Mouse (Mus musculus) heart, embryonic 16.5 days (tissue): ENCODE results near the gene Mogat1. TPM values are rescaled to one million over a fixed set of nuclear protein-coding genes. Genes with fewer than 3 reads are reported as not detected.

Experiments
- polyA plus RNA-seq: library from polyadenylated mRNA; unstranded; fragments of >200 nt; fragmentation: Nextera tagmentation; extraction: Ambion mirVana; gene quantifications from 2 replicates; pipeline ENCODE4 v1.2.1, GENCODE M21; 2015

Mogat1 gene
- polyA plus RNA-seq, 1 experiment from 2014 or later = 0.34 TPM

Other genes with a start within 250 kb of the Mogat1 start
- 0.22 and 0.28 TPM in 2 replicates for gene Sgpp2, start 200.6 kb upstream of the Mogat1 start, polyA plus RNA-seq
- 99.0 and 105 TPM in 2 replicates for gene Farsb, start 22.1 kb upstream of the Mogat1 start, polyA plus RNA-seq
- gene BC035947, start 1.2 kb downstream of the Mogat1 start, polyA plus RNA-seq = not detected in 2 replicates
- gene Acsl3, start 146.8 kb downstream of the Mogat1 start, polyA plus RNA-seq = 78.7 and 87.1 TPM in 2 replicates
- 1.8 and 2.2 TPM in 2 replicates for gene Utp14b, start 147.0 kb downstream of the Mogat1 start, polyA plus RNA-seq